Mouse (Mus musculus) frontal cortex, postnatal 25 days (tissue): ENCODE data around the gene Ctdsp1.

Experiments used
- DNase-seq, 2 experiments: peaks; one replicate each; pipeline ENCODE4 v3.0.0; 2022; ENCODE audit warnings: low spot score in 2 of 2

Gene Ctdsp1

DNA sequence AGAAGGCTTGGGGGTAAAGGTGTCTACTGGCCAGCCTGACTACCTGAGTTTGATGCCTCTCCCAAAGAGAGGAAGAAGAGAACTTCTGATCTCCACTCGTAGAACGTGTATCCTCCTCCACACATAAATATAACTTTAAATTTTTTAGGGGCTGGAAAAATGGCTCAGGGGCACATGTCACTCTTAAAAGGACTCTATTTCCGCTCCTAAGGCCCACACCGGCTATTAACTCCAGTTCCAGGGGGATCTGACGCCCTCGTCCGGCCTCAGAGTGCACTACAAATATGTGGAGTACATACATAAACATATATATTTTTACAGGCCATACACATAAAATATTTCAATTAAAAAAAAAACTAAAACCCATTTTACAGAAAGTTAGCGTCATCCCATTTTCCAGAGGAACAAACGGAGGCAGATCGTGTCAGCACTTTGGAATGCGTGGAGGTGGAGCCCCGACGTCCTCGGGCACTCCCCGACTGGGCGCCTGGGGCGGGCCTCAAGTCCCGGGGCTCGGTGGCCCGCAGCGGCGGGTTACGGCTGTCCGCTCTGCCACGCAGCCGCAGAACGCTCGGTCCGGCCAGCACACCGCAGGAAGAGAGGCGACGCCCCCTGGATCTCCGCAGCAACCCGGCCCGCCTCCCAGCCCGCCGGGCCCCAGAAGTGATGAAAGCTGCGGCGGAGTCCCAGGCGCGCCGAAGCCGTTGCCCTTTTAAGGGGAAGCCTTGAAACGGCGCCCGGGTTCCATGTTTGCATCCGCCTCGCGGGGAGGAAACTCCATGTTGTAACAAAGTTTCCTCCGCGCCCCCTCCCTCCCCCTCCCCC lies at the start of gene Ctdsp1:
Gene Ctdsp1, plus strand, starts transcription at position 586 of the 825 bp plus-strand sequence.
- DNase-seq: peak; percentile 91 to 92

DNA sequence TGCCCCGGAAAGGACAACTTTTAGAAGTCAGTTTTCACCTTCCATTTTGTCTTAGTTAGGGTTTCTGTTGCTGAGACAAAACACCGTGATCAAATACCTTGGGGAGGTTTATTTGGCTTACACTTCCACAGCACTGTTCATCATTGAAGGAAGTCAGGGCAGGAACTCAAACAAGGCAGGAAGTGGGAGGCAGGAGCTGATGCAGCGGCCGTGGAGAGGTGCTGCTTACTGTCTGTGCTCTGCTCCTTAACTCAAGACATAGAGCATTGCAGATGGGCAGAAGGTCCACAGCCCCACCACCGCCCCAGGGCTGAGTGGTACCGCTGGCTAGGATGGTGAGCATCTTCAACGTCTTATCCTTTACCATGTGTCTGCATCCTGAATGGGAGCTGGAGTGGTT lies 49.4 kb upstream of the Ctdsp1 start:
- DNase-seq: no peak

DNA sequence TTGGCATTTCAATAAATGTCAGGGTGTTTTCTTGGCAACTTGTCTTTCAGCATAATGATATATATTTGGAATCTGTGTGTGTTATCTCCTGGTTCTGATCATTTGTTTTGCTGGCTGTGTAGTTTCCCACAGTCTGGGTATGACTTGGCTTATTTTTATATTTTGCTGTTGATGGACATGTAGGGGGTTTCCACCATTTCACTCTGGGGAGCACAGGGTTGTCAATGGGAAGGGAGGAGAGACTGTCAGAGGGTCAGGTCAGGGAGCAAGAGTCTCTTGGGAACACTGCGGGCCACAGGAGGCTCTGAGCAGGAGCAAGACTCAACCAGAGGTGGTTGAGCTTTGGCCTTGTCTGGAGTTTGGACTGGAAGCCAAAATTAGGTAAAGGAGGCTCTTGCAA lies 49.0 kb upstream of the Ctdsp1 start:
- DNase-seq: no peak

DNA sequence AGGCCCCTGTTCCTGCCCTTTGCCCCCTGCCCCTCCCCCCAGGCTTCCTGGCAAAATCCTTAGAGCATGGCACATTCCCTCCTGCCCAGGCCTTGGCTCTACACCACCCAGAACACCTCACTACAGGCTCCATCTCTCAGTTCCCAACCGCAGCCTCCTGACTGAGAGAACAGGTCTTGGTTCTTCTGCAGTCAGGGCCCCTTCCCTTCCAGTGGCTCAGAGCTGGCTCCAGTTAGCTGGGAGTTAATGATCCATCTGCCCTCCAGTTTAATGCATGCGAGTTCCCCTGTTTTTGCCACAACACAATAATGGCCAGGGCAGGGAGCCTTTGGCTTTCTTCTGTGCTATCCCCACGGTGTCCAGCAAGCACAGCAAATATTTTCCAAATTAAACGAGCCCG lies 48.1 kb upstream of the Ctdsp1 start:
- no peak for DNase-seq

DNA sequence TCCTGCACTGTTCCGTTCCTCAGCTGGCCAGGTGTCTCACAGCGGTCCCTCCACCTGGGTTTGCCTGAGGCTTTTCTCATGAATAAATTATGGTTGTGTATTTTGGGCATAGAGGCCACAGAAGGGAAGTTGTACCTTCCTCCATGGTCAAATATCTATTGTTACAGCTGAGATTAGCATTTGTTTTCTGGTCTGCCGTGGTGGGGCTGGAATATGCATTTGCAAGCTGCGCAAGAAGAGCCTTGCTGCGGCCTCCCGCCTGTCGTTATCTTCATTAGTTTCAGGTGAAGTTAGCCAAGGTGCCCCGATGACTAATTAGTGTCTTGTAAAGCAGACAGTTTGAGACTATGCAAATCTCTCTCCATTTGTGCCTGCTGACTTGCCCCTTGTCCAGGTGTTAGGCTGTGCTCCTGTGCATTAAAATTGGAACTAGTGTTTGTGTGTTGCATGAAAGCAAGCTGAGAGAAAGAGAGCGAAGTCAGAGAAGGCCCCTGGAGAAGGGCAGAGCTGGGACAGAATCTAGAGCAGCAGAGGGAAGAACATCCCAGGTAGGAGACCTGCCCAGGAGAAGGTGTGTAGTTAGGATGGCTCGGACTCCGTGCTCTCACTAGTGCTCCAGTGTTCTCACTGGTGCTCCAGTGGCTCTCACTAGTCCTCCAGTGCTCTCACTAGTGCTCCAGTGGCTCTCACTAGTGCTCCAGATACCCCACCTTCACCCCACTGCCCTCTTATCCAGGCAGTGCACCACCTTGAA lies 47.0 kb upstream of the Ctdsp1 start:
- DNase-seq: no peak

DNA sequence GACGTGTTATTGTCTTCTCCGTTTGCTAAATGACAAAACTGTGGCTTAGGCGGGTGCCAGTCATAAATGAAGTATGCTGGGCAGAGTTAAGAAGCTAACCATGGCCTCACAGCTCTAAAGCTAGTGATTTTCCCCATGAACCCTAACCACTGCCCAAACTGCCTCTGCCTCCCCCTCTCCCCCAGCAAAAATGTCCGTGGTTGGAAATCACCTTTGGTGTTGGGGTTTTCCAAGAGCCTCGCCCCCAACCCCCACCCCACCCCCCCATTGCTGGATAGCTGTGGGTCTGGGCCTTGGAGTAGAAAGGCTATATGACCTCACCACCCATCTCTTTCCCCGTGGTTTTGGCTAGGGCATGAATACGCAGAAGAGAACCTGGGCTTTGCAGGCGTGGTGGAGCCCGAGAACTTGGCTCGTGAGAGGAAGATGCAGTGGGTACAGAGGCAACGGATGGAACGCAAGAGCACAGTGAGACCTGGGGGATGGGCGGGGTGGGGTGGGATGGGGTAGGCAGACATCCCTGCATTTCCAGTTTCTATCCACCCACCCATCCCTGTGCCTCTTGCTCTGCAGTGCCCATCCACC lies 40.0 kb upstream of the Ctdsp1 start:
- no peak for DNase-seq

DNA sequence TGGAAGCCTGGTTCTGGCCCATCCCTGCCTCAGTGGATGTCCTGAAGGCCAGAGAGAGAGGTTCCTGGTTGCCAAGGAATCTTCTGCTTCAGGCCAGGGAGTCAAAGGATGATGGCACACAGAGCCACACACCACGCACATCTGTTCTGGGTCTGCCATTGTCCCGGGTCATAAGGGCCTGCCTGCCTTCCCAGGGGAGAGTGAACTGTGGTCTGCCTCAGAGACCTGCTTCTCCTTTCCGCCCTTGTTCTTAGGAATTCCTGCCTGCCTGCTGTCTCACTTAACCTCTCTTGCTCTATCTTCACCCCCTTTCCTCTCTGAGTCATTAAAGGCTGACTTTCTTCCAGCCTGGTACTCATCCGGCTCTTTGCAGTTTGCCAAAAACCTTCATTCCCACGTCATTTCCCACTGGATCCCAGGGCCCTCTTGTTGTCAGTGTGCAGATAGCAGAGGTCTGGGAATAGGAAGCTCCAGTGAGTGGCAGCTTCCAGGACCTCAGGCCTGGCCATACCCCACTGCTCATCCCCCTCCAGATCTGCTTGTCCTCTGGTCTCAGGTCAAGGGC lies 38.7 kb upstream of the Ctdsp1 start:
- no peak for DNase-seq

DNA sequence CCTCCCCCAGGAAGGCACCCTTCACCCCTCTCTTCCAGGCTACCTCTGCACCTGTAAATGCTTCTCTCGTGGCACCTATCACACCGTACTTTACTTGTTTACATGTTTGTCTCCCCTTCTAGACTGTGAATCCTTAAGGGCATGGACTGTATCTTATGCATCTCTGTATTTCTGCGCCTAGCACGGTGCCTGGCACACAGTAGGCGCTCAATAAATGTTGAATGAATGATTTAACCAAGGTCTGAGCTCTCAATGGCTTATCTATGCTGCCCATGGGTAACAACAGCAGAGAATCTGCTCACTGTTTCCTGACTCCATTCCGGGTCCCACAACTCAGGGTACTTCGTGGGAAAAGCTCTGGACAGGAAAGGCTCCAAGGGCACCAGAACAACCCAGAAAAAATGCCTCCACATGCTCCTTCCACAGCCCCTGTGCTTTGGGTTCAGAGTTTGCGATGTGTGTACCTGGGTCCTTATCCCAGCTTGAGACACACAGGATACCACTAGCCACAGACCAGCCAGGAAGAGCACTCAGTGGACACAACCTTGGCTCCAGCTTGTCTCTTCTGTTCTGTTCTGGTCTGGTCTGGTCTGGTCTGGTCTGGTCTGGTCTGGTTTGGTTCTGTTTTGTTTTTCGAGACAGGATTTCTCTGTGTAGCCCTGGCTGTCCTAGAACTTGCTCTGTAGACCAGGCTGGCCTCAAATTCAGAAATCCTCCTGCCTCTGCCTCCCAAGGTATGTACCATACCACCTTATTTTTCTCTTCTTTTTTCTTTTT lies 37.7 kb upstream of the Ctdsp1 start:
- DNase-seq: no peak

DNA sequence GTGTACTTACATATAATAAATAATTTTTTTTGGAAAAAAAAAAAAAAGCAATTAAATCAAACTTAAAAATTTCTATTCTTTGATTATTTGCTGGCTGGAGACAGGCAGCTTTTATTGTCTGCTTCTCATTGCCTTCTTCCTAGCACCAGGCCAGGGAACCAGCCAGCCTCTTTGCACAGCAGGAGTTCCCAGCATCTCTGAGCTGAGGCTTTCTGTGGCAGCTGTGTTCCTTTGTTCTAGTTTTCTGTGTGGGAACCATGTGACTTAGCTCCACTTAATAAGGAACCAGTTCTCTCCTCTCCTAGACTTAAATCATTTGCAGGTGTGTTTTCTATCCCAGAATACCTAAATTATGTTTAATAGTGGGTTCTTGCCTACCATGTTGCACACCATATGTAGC lies 33.8 kb upstream of the Ctdsp1 start:
- DNase-seq: no peak

DNA sequence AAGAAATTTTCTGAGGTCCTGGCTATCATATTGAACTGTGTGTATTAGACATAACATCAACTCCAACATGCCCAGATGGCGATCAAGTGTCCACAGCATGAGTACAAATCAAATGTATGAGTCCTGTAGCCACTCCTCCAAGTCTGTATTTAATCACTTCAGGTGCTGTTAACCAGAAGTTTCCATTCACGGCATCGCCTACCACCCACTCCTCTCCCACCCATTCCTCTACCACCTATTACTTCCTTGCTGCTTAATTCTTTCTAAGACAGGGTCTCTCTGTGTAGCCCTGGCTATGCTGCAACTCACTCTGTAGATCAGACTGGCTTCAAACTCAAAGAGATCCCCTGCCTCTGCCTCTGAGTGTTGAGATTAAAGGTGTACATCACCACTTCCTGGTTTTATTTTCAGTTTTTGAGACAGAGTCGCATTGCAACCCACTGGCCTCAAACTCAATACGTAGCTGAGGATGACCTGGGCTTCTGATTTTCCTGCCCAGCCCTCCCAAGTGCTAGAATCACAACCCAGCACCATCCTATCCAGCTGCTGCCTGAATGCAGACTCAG lies 31.3 kb upstream of the Ctdsp1 start:
- no peak for DNase-seq

DNA sequence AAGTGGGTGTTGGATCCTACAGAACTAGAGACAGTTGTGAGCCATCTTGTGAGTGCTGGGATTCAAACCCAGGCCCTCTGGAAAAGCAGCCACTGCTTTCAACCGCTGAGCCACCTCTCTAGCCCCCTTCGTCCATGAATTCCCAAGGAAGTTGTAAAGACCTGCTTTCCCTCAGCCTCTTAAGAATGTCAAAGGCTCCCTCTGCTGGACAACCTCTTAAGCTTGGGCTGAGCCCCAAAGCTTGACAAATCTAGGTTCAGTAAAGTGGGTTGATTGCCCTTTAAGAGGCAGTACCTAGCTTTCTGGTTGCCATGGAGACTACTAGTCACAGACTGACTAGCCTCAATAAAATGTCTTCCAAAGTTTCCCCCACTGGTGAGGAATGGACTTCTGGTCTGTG lies 29.5 kb upstream of the Ctdsp1 start, which contains the start of gene Catip:
Gene Catip, plus strand, starts transcription at position 297 of the 400 bp plus-strand sequence.
- peak; percentile 40 to 61 for DNase-seq

DNA sequence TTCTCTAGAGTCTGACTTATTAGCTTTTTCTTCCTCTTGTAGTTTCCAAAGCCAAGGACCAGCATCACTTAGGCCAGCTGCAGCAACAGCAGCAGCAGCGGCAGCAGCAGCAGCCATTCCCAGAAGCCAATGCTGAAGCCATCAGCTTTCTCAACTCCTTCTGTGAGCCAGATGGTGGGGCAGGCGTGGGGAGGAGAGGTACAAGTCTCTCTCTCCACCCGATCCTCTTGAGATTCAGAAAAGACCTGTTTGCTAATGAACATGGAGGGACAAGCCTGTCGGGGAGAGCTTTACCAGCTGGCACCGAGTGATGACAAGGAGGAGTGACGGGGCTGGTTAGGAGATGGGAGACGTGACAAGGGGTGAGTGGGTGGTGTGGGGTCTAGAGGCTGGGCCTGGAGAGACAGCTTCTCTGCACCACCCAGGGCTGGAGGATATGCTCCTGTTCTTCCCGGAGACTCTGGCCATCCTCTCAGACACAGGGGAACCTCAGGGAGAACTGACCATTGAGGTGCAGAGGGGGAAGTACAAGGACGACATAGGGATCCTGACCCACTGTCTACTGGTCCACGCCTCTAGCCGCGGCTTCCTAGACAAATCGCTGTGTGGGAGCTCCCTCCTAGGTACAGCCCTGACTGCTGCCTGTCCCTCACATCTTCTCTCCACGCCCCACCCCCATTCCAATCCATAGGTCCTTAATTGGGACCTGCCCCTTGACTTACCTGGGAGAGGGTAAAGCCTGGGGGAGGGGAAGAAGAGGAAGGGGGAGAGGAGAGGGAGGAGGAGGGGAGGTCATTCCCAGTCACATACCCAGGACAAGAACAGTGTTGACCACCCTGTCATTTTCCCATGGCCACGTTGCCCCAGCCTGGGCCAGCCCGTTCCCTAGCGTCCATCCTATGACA lies 28.7 kb upstream of the Ctdsp1 start:
- DNase-seq: no peak

DNA sequence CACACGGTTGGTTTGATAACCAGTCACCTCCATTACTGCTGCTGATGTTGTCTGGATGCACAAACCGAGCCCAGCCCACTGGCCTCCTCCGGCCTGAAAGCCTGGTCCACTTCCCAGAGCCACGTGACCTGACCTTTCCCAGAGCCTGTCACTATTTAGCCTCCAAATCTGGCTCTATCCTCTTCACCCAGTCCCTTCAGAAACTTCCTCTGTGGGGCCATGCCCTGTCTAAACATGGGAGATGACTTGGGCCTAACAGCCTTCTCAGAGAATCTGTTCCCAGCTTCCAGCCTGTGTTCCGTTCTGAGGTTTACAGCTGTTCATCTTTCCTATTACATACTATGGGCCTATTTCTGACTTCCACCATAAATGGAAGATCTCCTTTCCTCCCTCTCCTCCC lies 27.9 kb upstream of the Ctdsp1 start:
- DNase-seq: no peak

DNA sequence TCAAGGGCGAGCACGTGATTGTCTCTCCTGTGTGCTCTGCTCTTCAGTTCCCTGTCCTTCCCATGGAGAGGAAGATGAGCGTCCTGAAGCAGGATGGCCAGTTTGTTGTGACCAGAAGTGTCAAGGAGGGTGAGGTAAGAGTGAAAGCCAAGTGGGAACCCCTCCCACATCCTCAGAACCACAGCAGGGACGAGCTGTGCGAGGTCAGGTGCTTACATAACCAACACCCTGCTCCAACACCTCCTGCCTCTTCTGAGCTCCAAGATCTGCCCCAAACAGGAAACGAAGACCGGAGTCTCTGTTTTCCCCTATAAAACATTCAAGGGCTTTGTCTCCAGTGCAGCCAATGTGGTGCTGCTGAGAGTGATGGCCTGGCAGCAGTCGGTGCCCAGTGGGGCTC lies 27.0 kb upstream of the Ctdsp1 start:
- no peak for DNase-seq

DNA sequence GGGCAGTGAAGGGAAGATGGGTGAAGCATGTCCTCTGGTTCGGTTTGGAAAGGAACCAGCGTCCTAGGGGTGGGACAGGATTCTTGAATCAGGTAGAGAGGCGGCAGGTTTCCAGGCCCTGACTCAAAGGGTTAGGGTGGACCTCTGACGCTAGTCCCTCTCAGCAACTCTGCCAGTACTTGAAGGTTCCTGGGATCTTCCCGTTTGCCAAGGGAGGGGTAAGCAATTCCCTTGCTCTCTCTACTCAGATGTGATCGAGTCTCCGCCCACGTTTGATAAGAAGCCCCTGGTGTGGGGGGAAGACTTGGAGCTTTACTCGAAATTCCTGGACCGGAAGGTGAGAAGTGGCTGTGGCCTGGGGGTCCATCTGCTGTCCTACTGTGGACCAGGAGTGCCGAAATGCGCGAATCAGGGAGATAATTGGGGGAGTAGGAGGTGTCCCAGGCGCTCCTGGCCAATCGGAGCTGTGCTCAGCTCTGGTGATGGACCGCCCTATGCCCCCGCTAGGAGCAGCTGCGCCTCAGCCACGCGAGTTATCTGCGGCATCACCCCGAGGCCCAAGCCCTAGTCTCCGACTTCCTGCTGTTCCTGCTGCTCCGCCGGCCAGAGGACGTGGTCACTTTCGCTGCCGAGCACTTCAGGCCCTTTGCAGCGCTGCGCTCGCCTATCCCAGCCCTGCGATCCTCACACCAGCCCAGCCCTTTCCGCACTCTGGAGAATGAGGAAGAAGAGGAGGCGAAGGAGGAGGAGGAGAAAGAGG lies 23.2 kb upstream of the Ctdsp1 start:
- DNase-seq: no peak

DNA sequence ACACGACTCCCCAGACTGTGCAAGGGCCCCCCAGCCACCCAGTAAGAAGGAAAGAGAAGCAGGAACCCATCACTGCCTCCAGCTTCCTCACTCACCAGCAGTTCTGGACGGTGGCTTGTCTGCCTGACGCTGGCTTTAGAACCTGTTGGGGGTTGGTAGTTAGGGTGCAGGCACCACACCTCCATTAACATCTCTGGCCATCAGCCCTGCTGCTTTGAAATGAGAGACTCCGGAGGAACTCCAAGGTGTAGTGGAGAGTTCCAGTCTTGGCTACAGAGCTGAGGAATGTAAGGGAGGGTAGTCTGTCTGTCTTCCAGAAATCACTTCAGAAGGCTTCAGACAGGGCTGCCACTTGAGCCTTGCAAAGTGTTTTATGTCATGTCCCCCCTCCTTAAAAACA lies 21.3 kb upstream of the Ctdsp1 start:
- no peak for DNase-seq

DNA sequence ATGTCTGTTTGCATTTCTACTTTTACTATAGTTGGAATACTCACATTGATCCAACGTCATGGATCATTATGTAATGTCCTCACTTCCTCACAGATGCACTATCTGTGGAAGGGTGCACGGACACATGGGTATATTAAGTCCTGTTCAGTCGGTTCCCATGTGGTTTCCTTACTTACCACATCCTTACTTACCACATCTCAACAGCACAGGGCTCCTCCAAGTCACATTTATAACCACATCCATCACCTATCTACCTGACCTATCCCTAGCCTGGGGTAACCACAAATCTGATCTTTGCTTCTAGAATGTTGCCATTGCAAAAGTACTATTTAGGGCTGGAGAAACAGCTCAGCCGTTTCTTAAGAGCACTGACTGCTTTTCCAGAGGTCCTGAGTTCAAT lies 17.9 kb upstream of the Ctdsp1 start:
- no peak for DNase-seq

DNA sequence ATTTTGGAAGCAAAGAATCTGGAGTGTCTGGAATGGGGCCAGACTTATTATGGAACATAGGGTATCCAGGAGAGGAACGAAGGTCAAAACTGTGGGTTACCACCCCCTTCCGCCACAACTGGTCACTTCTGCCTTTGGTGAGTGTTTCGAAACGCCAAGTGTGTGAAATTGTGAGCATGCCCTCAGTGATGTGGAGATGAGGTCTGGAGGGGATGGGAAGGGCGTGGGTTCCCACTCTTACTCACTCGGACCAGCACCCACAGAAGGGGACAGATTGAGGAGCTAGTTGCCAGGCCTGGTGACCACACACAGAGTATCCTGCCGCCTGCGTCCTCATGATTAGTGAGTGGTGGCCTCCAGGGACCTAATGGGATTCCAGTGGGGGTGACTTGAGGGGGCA lies 16.3 kb upstream of the Ctdsp1 start, which contains the start of gene Slc11a1:
Gene Slc11a1, plus strand, starts transcription at position 216 of the 400 bp plus-strand sequence.
- no peak for DNase-seq

DNA sequence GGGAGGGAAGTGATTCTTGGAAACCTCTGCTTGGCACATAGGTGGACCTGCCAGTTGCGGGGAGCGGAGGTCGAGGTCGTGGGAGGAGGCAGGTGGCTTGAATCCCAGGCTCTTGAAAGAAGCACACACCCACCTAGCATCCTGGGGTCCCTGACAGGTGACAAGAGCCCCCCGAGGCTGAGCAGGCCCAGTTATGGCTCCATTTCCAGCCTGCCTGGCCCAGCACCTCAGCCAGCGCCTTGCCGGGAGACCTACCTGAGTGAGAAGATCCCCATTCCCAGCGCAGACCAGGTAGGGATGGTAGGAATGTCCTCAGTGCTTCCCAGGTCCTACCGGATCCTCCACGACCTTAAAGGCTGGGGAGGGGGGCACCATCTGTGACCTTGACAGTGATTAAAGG lies 15.7 kb upstream of the Ctdsp1 start:
- DNase-seq: no peak
